Mouse (Mus musculus) kidney, adult 2 months (tissue): ENCODE measurements at regions not wholly inside any gene's neighbourhood (a gene's known extent, or its start where the extent isn't known, plus 50 kb on each side); places are given as distances from the start of the nearest gene placed in this dataset.
A peak's percentile ranks its signal among the peaks of the same experiment; 100 is the strongest.

Experiments used
- DNase-seq: peaks from one replicate; pipeline ENCODE4 v3.0.0; 2021
- H3K27ac ChIP-seq: fragments of 200-500 bp; 2 replicates; pipeline ENCODE4 v1.5.1; 2012; ENCODE audit warnings: low read depth, low read length, control low read depth, inconsistent platforms; ENCODE audit not compliant: insufficient read depth
- H3K27me3 ChIP-seq: fragments of 200-500 bp; replicated peaks from 2 replicates; pipeline ENCODE4 v1.6.1; 2012; ENCODE audit warnings: mild to moderate bottlenecking, moderate library complexity, low read length, inconsistent platforms; ENCODE audit not compliant: control insufficient read depth, insufficient read depth
- H3K36me3 ChIP-seq: fragments of 200-500 bp; 2 replicates; pipeline ENCODE4 v1.6.1; 2012; ENCODE audit warnings: mild to moderate bottlenecking, moderate library complexity, low read length, inconsistent platforms; ENCODE audit not compliant: control insufficient read depth, insufficient read depth
- H3K4me1 ChIP-seq: fragments of 200-500 bp; 2 replicates; pipeline ENCODE4 v1.6.1; 2011; ENCODE audit warnings: low read length; ENCODE audit not compliant: control insufficient read depth, insufficient read depth
- H3K4me3 ChIP-seq: fragments of 200-500 bp; 2 replicates; pipeline ENCODE4 v1.5.1; 2011; ENCODE audit warnings: mild to moderate bottlenecking, low read depth, low read length, control low read depth; ENCODE audit not compliant: insufficient read depth
- CTCF ChIP-seq: fragments of 200-500 bp; conservative IDR thresholded peaks from 2 replicates; pipeline ENCODE4 v1.5.1; 2011; ENCODE audit warnings: low read depth, mild to moderate bottlenecking, control low read depth, low read length, moderate library complexity, mixed read lengths; ENCODE audit not compliant: insufficient read depth, insufficient read length
- POLR2A ChIP-seq: fragments of 200-500 bp; IDR thresholded peaks from one replicate; pipeline ENCODE4 v1.6.1; 2011; ENCODE audit warnings: low read depth, low read length, control low read depth
- WGBS: fragments of 180-500 bp; shearing (Covaris S2); methylation state at CpG from one replicate; pipeline ENCODE4 v1.1.7; 2018; 5-methylcytosine and 5-hydroxymethylcytosine counted together

- Histone ChIP-seq H3K4me3 (no peak overlapping the region), H3K36me3 (no peaks in the 10 kb centered on the region), H3K27ac (no peak overlapping the region), H3K4me1 (no peaks in the 10 kb centered on the region), H3K27me3 (no peaks in the 10 kb centered on the region)
- DNase-seq = no peak
- TF ChIP-seq POLR2A (no peak), CTCF (no peak)
- 92% methylated on average over 4 of the region's 4 CpGs for WGBS
These were observed 68.2 kb upstream of the Klf13 start for GRCm38 (mm10) chr7:64006935-64007334.

GRCm38 (mm10) chr7:64005765-64006164, 67.0 kb upstream of the Klf13 start:
- H3K4me1 ChIP-seq = no peaks in the 10 kb centered on the region
- no peak for TF ChIP-seq CTCF
- TF ChIP-seq POLR2A = no peak
- H3K4me3 ChIP-seq = no peak overlapping the region

GRCm38 (mm10) chr7:64003904-64004303, 65.2 kb upstream of the Klf13 start:
- TF ChIP-seq POLR2A (no peak), CTCF (no peak)
- DNase-seq = no peak
- no peaks in the 10 kb centered on the region for H3K36me3 ChIP-seq
- no peak overlapping the region for H3K27ac ChIP-seq
- H3K27me3 ChIP-seq = no peaks in the 10 kb centered on the region
- H3K4me3 ChIP-seq = no peak overlapping the region
- WGBS = 85% methylated on average over 5 of the region's 5 CpGs
- H3K4me1 ChIP-seq = no peaks in the 10 kb centered on the region

More at GRCm38 (mm10) chr7:64005765-64006164, 67.0 kb upstream of the Klf13 start:
- WGBS = 91% methylated on average over 1 of the region's 1 CpGs
- Histone ChIP-seq H3K27me3 (no peaks in the 10 kb centered on the region), H3K36me3 (no peaks in the 10 kb centered on the region), H3K27ac (no peak overlapping the region)
- no peak for DNase-seq

GRCm38 (mm10) chr7:64001611-64002111, 62.9 kb upstream of the Klf13 start:
- peak; percentile 43 for DNase-seq
- no peaks in the 10 kb centered on the region for H3K27me3 ChIP-seq
- no peaks in the 10 kb centered on the region for H3K36me3 ChIP-seq
- WGBS = 56% methylated on average over 9 of the region's 9 CpGs
- no peak overlapping the region for H3K4me3 ChIP-seq
- no peak overlapping the region for H3K27ac ChIP-seq
- no peaks in the 10 kb centered on the region for H3K4me1 ChIP-seq
- TF ChIP-seq POLR2A = no peak
- TF ChIP-seq CTCF = no peak

- Histone ChIP-seq H3K4me3 (no peak overlapping the region), H3K4me1 (no peaks in the 10 kb centered on the region), H3K36me3 (no peaks in the 10 kb centered on the region), H3K27ac (no peak overlapping the region), H3K27me3 (no peaks in the 10 kb centered on the region)
- TF ChIP-seq CTCF = no peak
- no peak for TF ChIP-seq POLR2A
- no peak for DNase-seq
- 56% methylated on average over 6 of the region's 6 CpGs for WGBS
These were observed 60.6 kb upstream of the Klf13 start for GRCm38 (mm10) chr7:63998995-63999960.

- H3K27ac ChIP-seq = no peak overlapping the region
- no peaks in the 10 kb centered on the region for H3K36me3 ChIP-seq
- no peak for TF ChIP-seq POLR2A
- TF ChIP-seq CTCF = no peak
- 84% methylated on average over 3 of the region's 3 CpGs for WGBS
- H3K27me3 ChIP-seq = no peaks in the 10 kb centered on the region
- no peak overlapping the region for H3K4me3 ChIP-seq
- H3K4me1 ChIP-seq = no peaks in the 10 kb centered on the region
- DNase-seq = no peak
These were observed 59.3 kb upstream of the Klf13 start for GRCm38 (mm10) chr7:63997997-63998396.

GRCm38 (mm10) chr7:63996581-63997098, 57.9 kb upstream of the Klf13 start:
- no peak overlapping the region for H3K27ac ChIP-seq
- H3K36me3 ChIP-seq = no peaks in the 10 kb centered on the region
- no peak overlapping the region for H3K4me3 ChIP-seq
- no peaks in the 10 kb centered on the region for H3K27me3 ChIP-seq
- WGBS = 91% methylated on average over 6 of the region's 6 CpGs
- TF ChIP-seq CTCF = no peak
- no peak for DNase-seq
- no peaks in the 10 kb centered on the region for H3K4me1 ChIP-seq
